Mouse (Mus musculus) heart, adult 18-20 months (tissue): ENCODE data around the gene Vsig4. TPM values are rescaled to one million over a fixed set of nuclear protein-coding genes. Genes with fewer than 3 reads are reported as not detected.
A peak's percentile ranks its signal among the peaks of the same experiment; 100 is the strongest.
"Not testable (repeated sequence)": the region's sequence is repeated elsewhere in the genome, so short reads cannot be mapped to it uniquely, and the experiment has no call there.

ENCODE experiments used
- DNase-seq, 2 experiments: peaks; one replicate each; pipeline ENCODE4 v3.0.0; 2021 to 2022; ENCODE audit warnings: mixed read lengths in 1 of 2
- long read RNA-seq, 2 experiments: library from polyadenylated mRNA; stranded (forward); transcript quantifications; one replicate each; pipeline ENCODE4 v2.0.0; 2021
- microRNA-seq, 2 experiments: library from miRNA; unstranded; fragments of <30 nt; microRNA quantifications; one replicate each; pipeline ENCODE4 v1.2.0; 2022
- total RNA-seq, 2 experiments: library from RNA; stranded (reverse); gene quantifications; 2 replicates each; pipeline ENCODE4 v1.2.3; 2021

Vsig4 gene
- 1 to 10 TPM in 1 of 2 experiments, under 1 TPM in 1; 0.64 to 1.3 TPM for total RNA-seq
- long read RNA-seq, experiment 1, partial matches to known transcripts = 0 of 1 reads
- long read RNA-seq, experiment 1, other reads (novel, unspliced or antisense) = 1 of 1 reads
- long read RNA-seq, experiment 2 = 0 reads

GRCm38 (mm10) chrX:96293338-96293737 lies at the start of gene Vsig4:
TSS of gene Vsig4 (minus strand) at chrX:96293438.
- DNase-seq = no peak

- DNase-seq = no peak
Observed at GRCm38 (mm10) chrX:96339108-96339507, 45.9 kb upstream of the Vsig4 start.

GRCm38 (mm10) chrX:96329764-96330163 lies 36.5 kb upstream of the Vsig4 start:
- peak; percentile 14 to 17 for DNase-seq

GRCm38 (mm10) chrX:96256509-96256908 lies 36.7 kb downstream of the Vsig4 start:
- DNase-seq = no peak

- peak in 1 of 2 experiments; percentile 54 for DNase-seq
Observed at GRCm38 (mm10) chrX:96239644-96240043, 53.6 kb downstream of the Vsig4 start.

- DNase-seq = no peak
Observed at GRCm38 (mm10) chrX:96239037-96239436, 54.2 kb downstream of the Vsig4 start.

GRCm38 (mm10) chrX:96235775-96236174 lies 57.5 kb downstream of the Vsig4 start:
- no peak for DNase-seq

- DNase-seq = no peak
Observed at GRCm38 (mm10) chrX:96227030-96227429, 66.2 kb downstream of the Vsig4 start.

GRCm38 (mm10) chrX:96225474-96225873 lies 67.8 kb downstream of the Vsig4 start:
- no peak for DNase-seq

- DNase-seq = no peak
Observed at GRCm38 (mm10) chrX:96224210-96224609, 69.0 kb downstream of the Vsig4 start.

- DNase-seq = no peak
Observed at GRCm38 (mm10) chrX:96218088-96218487, 75.2 kb downstream of the Vsig4 start.

GRCm38 (mm10) chrX:96206872-96207271 lies 86.4 kb downstream of the Vsig4 start:
- DNase-seq = no peak

- DNase-seq = not testable (repeated sequence)
Observed at GRCm38 (mm10) chrX:96205143-96205542, 88.1 kb downstream of the Vsig4 start.

Small RNAs within 50 kb of the gene (microRNA-seq; reads per million reads assigned to microRNA genes)
- 236 to 449 reads per million in 2 experiments for gene Mir223

Other genes with a start within 250 kb of the Vsig4 start
- 100 to 1,000 TPM; 103 to 114 TPM for gene Msn, start 197.4 kb downstream of the Vsig4 start, total RNA-seq
- gene Heph, start 161.9 kb upstream of the Vsig4 start, total RNA-seq = 1 to 10 TPM; 1.7 TPM
- not detected for gene Hsf3, start 162.9 kb upstream of the Vsig4 start, total RNA-seq